Mouse (Mus musculus) liver, embryonic 14.5 days (tissue): Measurements from ENCODE around the gene Dnaic1.

ENCODE experiments used
- CTCF ChIP-seq: IDR thresholded peaks from 2 replicates; pipeline ENCODE4 v1.5.1; 2016; ENCODE audit warnings: antibody characterized with exemption, low read depth, control low read depth
- EP300 ChIP-seq: IDR thresholded peaks from 2 replicates; pipeline ENCODE4 v1.6.1; 2016; ENCODE audit warnings: antibody characterized with exemption, low read depth

- TF ChIP-seq CTCF, result no peak
- TF ChIP-seq EP300, result no peak
Measured at GRCm38 (mm10) chr4:41677006-41677629, 107.5 kb downstream of the Dnaic1 start.
